Mouse (Mus musculus) adipocyte (in vitro differentiated cells): ENCODE measurements at regions not wholly inside any gene's neighbourhood (a gene's known extent, or its start where the extent isn't known, plus 50 kb on each side); places are given as distances from the start of the nearest gene placed in this dataset.
A peak's percentile ranks its signal among the peaks of the same experiment; 100 is the strongest.
"Not testable (repeated sequence)": the region's sequence is repeated elsewhere in the genome, so short reads cannot be mapped to it uniquely, and the experiment has no call there.

Experiments used
- DNase-seq: peaks from one replicate; pipeline ENCODE4 v3.0.0-alpha.2; 2016; ENCODE audit warnings: low spot score

DNA sequence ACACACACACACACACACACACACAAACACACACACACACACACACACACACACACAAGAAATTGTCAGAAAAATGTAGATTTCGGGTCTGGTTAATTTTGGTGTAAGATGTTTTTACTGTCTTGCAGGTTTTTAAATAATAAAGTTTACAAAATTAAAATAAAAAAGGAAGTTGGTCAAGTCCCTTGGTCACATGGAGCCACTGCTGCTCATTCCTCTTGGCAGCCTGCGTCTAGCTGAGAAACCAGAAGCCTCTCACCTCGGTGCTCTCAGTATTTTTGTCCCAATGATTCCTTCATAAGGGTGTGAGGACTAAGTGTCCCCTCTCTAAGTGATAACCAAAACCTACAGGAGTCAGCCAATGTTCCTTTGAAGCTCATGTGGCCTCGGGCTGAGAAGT is 76.8 kb upstream of the Smg1 start:
- DNase-seq = no peak

- DNase-seq = no peak
Observed at GRCm38 (mm10) chr7:118318432-118319135, 75.1 kb upstream of the Smg1 start.

- DNase-seq = not testable (repeated sequence)
Observed at GRCm38 (mm10) chr7:118314886-118315285, 71.4 kb upstream of the Smg1 start.

- DNase-seq = no peak
Observed at GRCm38 (mm10) chr7:118314228-118314658, 70.8 kb upstream of the Smg1 start.

GRCm38 (mm10) chr7:118313818-118314217 is 70.3 kb upstream of the Smg1 start:
- no peak for DNase-seq

- no peak for DNase-seq
Observed at GRCm38 (mm10) chr7:118309733-118310132, 66.3 kb upstream of the Smg1 start.

- DNase-seq = no peak
Observed at GRCm38 (mm10) chr7:118308882-118309281, 65.4 kb upstream of the Smg1 start.

DNA sequence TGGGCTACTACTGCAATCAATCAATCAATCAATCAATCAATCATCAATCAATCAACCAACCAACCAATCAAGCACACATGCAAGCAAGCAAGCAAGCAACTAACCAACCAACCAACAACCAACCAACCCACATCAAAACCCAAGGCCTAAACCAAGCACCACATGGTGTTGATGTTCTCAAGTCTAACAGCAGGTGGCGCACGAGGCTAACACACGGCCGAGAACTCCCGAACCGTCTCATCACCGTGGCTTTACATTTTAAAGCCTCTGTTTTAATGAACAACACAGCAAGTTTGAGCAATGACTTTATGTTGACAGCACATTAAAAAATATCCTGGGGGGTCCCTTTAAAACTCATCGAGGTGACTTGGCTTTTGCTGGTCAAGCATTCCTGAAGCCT is 61.3 kb upstream of the Smg1 start:
- peak; percentile 89 for DNase-seq

DNA sequence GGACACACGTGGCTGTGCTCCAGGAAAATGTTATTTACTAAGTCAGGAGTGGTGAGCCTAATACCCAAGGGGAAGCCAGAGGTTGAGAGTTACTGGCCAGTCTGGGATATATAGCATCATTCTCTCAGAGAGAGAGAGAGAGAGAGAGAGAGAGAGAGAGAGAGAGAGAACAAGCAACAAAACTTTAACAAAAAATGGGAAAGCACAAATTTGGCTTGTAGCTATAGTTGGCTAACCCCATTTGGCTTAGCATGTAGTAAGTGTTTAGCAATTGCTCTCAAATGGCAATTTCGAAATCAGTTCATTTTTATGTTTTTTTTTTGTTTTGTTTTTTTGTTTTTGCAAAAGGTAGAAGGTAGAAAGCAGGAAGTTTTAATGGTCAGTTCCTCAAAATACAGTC is 60.9 kb upstream of the Smg1 start:
- DNase-seq = peak; percentile 75

DNA sequence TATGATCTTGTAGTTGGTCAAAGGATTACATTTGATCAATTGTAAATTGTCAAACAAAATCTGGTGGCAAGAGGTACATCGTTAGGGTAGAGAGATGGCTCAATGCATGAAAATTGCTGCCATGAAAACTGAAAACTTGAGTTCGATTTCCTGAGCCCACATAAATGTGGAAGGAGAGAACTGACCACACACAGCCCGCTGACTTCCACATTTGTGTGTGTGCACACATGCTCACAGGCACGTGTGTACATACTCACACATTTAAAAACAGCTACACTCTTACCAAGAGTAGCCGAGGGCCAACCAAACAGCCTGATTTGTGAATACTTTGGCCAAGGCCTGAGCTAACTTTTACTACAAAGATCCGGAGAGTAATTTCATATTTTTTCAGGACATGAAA is 60.5 kb upstream of the Smg1 start:
- no peak for DNase-seq

- DNase-seq = peak; percentile 92
Observed at GRCm38 (mm10) chr7:118300678-118301342, 57.3 kb upstream of the Smg1 start.

DNA sequence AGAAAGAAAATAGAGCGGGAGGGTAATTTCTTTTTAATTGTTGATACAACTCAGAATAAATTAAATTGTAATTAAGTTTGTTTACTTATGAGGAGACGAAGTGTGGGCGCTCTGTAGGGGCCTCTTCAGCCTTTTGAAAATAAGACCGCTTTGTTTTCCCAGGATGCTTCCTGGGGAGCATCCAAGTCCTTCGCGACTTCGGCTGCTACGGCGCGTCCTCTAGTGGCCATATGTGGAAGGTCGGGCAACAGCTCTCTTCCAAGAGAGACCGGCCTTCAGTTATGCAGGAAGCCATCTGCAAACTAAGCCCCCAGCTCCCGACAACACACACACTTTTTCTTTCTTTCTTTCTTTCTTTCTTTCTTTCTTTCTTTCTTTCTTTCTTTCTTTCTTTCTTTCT is 54.1 kb upstream of the Smg1 start:
- peak; percentile 75 for DNase-seq

- DNase-seq = no peak
Observed at GRCm38 (mm10) chr7:118296856-118297518, 53.5 kb upstream of the Smg1 start.

GRCm38 (mm10) chr7:118295855-118296254 is 52.4 kb upstream of the Smg1 start:
- no peak for DNase-seq

DNA sequence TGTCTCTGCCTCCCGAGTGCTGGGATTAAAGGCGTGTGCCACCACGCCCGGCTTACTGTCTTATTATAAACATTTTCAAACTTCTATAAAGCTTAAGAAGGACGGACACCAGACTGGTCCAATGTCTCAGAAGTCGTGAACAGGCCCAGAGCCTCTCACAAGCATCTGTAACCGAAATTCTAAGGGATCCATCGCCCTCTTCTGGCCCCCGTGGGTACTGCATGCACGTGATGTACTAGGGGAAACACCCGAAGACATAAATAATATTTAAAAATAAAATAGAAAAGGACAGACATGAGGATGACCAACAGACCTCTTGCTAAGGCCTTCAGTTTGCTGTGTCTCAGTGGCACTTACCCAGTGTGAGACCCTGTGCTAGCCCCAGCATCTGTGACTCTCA is 51.8 kb upstream of the Smg1 start:
- DNase-seq = no peak

GRCm38 (mm10) chr7:118294637-118295036 is 51.2 kb upstream of the Smg1 start:
- DNase-seq = no peak
